Mouse (Mus musculus): ENCODE measurements at regions not wholly inside any gene's neighbourhood (a gene's known extent, or its start where the extent isn't known, plus 50 kb on each side); places are given as distances from the start of the nearest gene placed in this dataset.
"Not testable (repeated sequence)": the region's sequence is repeated elsewhere in the genome, so short reads cannot be mapped to it uniquely, and the experiment has no call there.

GRCm38 (mm10) chr4:131161501-131161900 lies 217.3 kb downstream of the Matn1 start:
- DNase-seq: peak; percentile 53 to 54

DNA sequence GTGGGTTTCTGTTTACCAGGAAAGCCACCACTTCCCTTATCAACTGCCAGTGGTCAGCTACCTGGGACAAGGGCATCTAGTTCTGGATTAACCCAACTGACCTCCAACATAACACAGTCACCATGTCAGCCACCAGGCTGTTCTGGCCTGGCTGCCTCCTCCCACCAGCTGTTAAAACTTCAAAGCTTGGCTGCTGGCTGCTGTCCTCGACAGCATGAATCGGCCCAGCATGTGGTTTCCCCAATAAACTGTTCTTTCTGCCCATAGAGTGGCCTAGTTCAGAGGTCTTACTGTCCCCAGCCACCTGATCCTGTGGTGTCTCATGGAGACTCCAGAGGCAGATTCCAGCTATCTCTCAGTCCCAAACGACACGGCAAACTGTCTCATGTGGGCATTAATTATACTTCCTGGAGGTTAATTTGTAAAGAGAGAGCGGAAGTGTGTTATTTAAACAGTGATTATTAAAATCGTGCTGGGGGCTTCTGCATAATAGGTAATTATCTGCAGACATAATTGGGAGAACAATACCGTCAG lies 219.7 kb downstream of the Matn1 start:
- no peak for DNase-seq

DNA sequence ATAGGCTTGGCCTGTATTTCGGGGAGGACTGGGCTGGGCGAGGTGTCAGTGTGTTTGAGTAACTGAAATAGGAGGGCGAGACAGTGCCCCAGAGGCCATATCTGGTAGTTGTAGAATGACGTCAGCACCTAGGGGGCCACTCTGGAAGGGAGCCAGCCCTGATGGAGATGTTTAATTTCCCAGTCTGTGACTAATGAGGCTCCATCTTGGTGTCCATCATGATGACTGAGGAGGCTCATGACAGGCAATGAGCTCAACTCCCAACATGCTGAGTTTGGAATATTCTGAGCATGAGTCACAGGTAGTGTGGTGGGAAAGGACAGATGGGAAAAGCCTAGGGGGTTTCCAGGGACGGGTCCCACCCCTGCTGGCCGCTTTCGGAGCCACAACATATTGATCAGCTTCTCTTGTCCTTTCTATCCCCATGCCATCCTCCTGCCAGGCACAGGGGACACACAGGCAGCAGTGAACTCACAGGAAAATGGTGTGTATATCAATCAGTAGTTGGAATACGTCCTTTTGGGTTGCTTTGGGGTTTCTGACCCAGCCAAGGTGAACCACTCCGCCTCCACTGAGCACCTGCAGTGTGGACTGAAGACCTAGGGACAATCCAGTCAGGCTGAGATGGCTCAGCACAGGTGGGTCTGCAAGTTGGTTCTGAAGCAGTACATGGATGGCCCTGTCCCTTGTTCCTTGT lies 222.5 kb downstream of the Matn1 start:
- DNase-seq: peak; percentile 52 to 62

- no peak for DNase-seq
Measured at GRCm38 (mm10) chr4:131167921-131168320, 223.7 kb downstream of the Matn1 start.

- DNase-seq: no peak
Measured at GRCm38 (mm10) chr4:131173783-131174460, 229.7 kb downstream of the Matn1 start.

GRCm38 (mm10) chr4:131176701-131177100 lies 232.5 kb downstream of the Matn1 start:
- no peak for DNase-seq

DNA sequence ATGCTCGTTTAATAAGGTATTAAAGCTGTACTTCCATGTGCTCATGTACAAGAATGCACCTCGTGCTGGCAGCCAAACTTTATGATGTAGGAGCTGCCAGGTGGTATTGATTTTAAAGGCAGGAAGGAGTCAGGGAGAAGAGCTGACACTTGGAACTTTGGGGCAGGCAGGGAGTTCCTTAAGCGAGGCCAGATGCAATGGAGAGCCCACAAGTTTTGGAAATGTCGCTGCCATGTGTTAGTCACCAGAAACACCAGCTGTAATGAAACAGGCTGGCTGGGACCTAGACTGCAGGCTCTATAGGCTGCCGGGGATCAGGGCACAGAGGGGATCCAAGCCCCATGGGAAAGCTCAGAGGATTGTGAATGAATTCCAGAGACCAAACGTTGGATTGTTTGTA lies 233.7 kb downstream of the Matn1 start:
- DNase-seq: no peak

- not testable (repeated sequence) for DNase-seq
Measured at GRCm38 (mm10) chr4:131178642-131179041, 234.5 kb downstream of the Matn1 start.

GRCm38 (mm10) chr4:131188066-131188465 lies 243.9 kb downstream of the Matn1 start:
- DNase-seq: no peak

DNA sequence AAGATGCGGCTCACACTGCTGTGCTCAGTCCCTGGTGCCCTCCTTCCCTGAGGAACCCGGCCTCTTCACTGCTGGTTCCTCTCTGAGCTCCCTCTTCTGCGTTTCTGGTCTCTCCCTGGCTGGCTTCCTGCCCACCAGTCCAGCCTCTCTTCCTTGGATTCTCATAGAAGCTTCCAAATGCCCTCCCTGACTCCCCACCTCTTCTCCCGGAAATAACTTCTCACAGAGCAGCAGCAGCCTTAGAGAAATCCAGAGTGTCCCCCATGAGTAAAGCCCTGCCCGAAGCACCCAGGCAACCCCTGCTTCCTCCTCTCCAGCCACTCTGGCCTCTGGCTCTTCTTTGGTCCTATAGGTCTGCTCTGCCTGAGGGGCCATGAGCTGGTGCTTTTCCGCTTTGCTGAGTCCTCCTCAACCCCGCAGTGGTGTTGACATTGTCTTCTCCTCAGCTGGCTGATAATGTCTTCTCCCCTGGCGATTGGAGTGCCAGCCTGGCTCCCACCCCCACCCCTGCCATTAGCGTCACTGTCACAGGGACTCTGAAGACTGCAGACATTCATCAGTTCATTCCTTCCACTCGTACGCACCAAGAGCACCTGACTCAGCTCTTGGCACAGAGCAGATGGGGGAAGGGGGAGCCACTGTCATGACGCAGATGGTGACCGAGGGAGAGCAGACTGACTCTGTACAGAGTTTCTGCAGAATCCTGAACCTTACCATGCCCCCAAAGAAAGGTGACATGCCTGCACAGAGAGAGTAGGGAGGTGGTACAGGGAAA lies 247.1 kb downstream of the Matn1 start:
- DNase-seq: peak; percentile 62 to 64

- no peak for DNase-seq
Measured at GRCm38 (mm10) chr4:131193900-131194419, 249.8 kb downstream of the Matn1 start.

DNA sequence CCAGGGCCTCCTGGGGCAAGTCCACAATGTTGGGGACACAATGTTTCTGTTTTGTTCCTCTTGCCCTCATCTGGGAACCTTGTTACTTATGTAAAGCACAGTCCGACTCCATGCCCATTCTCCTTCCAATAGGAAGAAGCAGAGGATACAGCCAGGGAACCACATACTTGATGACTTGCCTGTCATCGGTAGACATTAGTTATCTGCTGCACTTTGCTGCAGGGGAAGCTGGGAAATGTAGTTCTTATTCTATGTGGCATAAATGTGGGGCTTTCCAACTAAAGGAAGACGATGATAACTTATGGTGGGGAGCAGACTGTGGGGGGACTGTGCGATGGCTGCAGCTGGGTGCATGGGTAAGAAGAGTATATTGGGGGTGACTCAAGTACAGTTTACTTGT lies 252.0 kb downstream of the Matn1 start:
- no peak for DNase-seq

DNA sequence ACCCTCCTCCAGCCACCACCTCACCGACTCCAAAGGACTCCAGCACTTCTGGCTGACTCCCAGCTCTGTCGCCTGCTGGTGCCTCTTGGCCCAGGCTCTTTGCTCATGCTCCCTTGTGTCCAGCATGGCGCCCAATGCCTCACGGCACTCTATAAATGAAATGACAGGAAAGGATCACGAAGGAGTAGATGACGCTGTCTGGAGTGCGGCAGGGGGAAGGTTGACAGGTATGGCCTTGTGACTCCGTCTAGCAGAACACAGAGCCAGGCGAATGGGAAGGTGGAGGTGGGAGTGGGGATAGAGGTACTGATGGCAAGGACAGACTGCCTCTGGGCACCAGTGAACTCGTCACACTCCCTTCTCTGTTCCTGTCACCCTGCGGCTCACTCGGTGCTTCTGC lies 259.5 kb downstream of the Matn1 start:
- no peak for DNase-seq

DNA sequence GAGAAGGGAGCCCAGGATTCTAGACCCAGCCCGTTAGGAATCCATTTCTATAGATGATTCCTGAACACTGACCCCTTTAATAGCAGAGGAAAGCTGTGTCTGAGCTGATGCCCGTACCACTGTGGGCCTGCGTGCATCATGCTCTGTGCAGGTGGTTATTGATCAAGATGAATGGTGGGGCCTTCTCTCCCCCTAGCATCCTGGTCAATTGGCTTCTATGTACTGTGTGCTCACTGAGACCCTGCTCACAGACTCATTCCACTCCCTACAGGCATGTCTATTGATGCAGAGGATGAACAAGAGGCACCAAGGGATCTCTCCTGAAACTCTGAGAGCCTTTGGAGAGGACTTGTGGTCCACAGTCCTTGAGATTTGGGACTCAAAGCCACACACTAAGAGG lies 260.5 kb downstream of the Matn1 start:
- DNase-seq: no peak

- peak; percentile 28 to 47 for DNase-seq
Measured at GRCm38 (mm10) chr4:131205127-131205526, 260.9 kb downstream of the Matn1 start.

GRCm38 (mm10) chr4:131205685-131206084 lies 261.5 kb downstream of the Matn1 start:
- DNase-seq: peak; percentile 92 to 96

DNA sequence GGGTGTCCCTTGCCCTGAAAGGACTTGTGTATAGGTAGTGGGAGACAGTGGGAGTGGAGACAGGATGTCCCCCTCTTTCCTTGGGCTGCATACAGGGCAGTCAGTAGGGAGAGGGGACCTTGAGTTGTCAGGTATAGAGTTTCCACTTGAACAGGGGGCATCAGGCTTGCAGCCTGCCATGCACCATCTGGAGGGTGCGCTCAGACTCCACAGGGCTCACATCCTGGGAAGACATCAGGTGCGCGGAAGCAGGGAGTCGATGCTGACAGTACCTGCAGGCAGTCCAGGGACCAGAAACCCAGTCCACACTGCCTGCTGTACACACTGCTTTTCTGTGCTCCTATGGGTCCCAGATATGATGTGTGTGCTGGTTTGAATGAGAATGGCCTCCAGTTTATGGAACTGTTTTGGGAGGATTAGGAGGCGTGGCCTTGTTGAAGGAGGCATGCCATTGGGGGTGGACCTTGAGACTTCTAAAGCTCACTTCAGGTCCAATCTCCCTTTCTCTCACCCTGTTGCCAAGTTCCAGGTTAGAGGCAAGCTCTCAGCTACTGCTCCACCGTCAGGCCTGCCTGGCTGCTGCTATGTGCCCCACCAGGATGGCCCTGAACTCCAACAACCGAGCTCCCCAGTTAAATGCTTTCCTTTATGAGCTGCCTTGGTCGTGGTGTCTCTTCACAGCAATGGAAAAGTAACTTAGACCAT lies 262.1 kb downstream of the Matn1 start:
- DNase-seq: peak in 1 of 2 experiments; percentile 48

DNA sequence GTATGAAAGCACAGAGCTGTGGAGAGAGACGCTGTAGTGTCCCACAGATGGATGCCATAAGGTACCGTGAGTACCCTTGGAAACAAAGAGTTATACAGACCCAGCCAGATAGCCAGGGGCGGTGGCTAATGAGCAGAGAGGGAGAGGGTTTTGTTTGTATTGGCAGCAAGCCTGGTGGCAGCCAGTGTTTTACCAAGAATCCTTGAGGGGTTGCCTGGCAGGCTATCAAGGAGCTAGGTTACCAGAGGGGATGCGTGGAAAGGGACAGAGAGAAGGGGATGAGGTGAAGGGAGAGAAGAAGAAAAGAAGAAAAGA lies 262.7 kb downstream of the Matn1 start:
- DNase-seq: no peak

DNA sequence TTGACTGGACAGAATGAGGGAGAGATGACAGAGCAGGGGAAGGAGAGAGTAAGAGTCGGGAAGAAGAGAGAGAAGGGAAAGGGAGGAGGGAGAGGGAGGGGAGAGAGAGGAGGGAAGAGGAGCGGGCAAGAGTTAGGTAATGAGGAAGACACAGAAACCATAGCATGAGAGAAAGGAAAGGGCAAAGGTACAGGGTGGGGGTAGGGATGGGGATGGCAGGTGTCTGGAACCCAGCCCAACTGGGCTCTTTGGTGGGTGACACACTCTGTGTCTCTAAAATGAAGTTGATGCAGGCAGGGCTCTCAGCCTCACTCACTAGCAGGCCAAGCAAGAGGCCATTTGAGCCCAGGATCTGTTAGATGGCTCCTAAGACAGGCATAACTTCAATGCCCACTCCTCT lies 263.1 kb downstream of the Matn1 start:
- no peak for DNase-seq

- DNase-seq: no peak
Measured at GRCm38 (mm10) chr4:131208166-131208565, 264.0 kb downstream of the Matn1 start.

GRCm38 (mm10) chr4:131208637-131209036 lies 264.5 kb downstream of the Matn1 start:
- no peak for DNase-seq

- DNase-seq: no peak
Measured at GRCm38 (mm10) chr4:131212711-131213110, 268.5 kb downstream of the Matn1 start.

DNA sequence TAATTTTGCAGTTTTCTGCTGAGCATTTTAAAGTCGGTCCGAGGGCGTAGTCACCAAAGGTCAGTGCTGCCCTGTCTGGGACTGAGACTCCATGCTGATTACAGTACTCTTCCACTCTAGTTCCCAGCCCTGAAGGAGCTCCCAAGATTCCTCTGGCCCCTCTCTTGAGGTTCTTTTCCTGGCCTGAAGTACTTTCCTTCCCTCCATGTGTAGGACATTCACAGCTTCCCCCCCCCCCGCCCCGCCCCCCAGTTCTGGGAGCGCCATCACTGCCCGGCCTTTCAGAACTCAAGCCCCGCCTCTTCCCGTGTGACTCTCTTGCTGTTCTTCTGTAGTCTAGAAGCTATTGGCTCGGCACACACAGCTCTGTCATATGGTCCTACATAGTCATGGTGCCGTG lies 271.5 kb downstream of the Matn1 start:
- DNase-seq: peak in 1 of 2 experiments; percentile 9

Measured in cerebellum, postnatal 36 days (tissue).